1 mouse cellular context compared by ENCODE assay signal in the genomic region with DNA sequence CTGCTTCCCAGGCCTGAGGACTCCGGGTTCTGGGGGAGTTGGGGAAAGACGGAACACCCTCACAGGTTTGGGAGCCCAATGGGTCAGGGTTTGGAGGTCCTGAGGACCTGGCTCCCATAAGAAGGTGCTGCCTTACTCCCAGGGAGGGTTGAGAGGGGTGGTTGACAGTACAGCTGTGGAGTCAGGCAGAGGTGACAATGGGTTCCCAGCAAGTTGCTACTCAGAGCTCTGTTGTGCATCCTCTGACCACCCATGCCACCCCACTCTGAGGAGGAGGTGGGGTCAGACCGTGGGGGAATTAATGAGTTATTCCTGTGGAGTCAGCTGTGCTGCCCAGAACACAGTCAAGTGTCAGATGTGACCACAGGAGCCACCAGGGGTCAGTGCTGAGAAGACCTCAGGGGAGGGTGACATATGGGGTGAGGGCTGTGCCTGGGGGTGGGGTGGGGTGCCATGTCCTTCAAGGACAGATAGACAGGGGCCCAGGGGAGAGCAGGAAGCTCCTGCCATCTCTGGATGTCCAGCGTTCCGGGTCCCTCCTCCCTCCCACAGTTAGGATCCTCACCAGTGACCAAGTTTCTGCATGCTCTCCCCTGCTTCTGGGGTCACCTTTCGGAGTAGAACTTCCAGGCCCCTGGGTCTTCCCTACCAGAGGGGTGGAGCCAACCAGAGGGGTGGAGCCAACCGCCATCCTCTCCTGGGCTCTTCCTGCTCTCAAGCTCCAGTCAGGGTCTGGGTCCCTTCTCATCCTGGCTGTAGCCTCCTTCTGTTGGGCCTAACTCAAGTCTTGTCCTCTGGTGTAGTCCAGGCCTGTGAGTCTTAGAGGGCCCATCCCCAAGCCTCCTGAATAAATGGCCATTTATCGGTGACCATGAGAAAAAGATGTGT.
TF ChIP-seq lines count a peak whose summit lies in the region.

No protein-coding gene starts in this region.

TF ChIP-seq in CH12.LX, 34 proteins besides CTCF, POLR2A, EP300 and RAD21 (continued from another document):
- TF ChIP-seq MEF2A (IDR thresholded peaks at IDR 0.05; ENCODE audit: borderline replicate concordance, low read depth, low read length) (no peak), CHD2 (IDR thresholded peaks at IDR 0.05; ENCODE audit: low read length) (peak; percentile 16; the same call in 1 of the 2 replicates), ZKSCAN1 (IDR thresholded peaks at IDR 0.05; ENCODE audit: borderline replicate concordance, low read depth, low read length) (no peak), NRF1 (IDR thresholded peaks at IDR 0.05; ENCODE audit: low read depth, low read length) (no peak), ZNF384 (IDR thresholded peaks at IDR 0.05; ENCODE audit: low read depth, low read length) (no peak), UBTF (IDR thresholded peaks at IDR 0.05; ENCODE audit: low read depth, low read length) (no peak), E2F4 (IDR thresholded peaks at IDR 0.05; ENCODE audit: insufficient replicate concordance, low read depth, low read length) (no peak), MAZ (IDR thresholded peaks at IDR 0.05; ENCODE audit: low read depth, low read length) (0 out of 2 replicates have a peak, but pooled peaks have one; percentile 60), MAFK (IDR thresholded peaks at IDR 0.05; ENCODE audit: insufficient replicate concordance, low read length) (no peak), GABPA (IDR thresholded peaks at IDR 0.05; ENCODE audit: insufficient replicate concordance, low read depth, low read length) (no peak), NELFE (IDR thresholded peaks at IDR 0.05; ENCODE audit: low read depth, low read length) (no peak), ELF1 (IDR thresholded peaks at IDR 0.05; ENCODE audit: low read depth, low read length) (no peak), SMC3 (IDR thresholded peaks at IDR 0.05; ENCODE audit: low read depth, low read length) (peak; percentile 46), HCFC1 (IDR thresholded peaks at IDR 0.05; ENCODE audit: low read depth, low read length) (no peak), SIN3A (IDR thresholded peaks at IDR 0.05; ENCODE audit: low read length) (no peak), PAX5 (IDR thresholded peaks at IDR 0.05; ENCODE audit: low read length) (no peak)
